Mouse (Mus musculus) liver, embryonic 14.5 days (tissue): ENCODE data around the gene Zbtb16.

ENCODE experiments used
- CTCF ChIP-seq: IDR thresholded peaks from 2 replicates; pipeline ENCODE4 v1.5.1; 2016; ENCODE audit warnings: antibody characterized with exemption, low read depth, control low read depth
- EP300 ChIP-seq: IDR thresholded peaks from 2 replicates; pipeline ENCODE4 v1.6.1; 2016; ENCODE audit warnings: antibody characterized with exemption, low read depth

DNA sequence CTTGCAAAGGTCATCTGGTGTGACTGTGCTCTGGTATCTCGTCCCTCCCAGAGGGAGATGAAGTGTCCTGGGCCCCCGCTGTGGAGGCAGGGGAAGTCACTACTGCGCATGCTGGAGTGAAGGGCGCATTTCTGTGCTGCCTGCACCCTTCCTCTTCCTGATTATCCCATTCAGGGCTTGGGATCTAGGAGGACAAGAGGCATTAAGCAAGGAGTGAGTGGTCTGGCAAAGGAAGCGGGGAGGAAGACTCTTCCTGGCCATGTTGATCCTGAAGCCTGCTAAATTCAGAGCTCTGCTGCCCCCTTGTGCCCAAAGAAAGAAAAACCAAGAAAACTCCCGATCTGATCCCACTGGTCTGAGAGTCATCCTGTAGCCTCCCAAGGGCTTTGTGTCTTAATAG, 217.4 kb downstream of the Zbtb16 start:
- TF ChIP-seq CTCF, result peak; percentile 66
- TF ChIP-seq EP300, result no peak
